Mouse (Mus musculus) cerebellum, adult 18-20 months (tissue): ENCODE results near the gene Tnip1.
A peak's percentile ranks its signal among the peaks of the same experiment; 100 is the strongest.
"Not testable (repeated sequence)": the region's sequence is repeated elsewhere in the genome, so short reads cannot be mapped to it uniquely, and the experiment has no call there.

ENCODE experiments used
- DNase-seq, 2 experiments: peaks; one replicate each; pipeline ENCODE4 v3.0.0; 2021

The Tnip1 gene

GRCm38 (mm10) chr11:54907259-54907658 is 55.5 kb downstream of the Tnip1 start:
- DNase-seq = no peak

- DNase-seq = no peak
Observed at GRCm38 (mm10) chr11:54906466-54906865, 56.3 kb downstream of the Tnip1 start.

DNA sequence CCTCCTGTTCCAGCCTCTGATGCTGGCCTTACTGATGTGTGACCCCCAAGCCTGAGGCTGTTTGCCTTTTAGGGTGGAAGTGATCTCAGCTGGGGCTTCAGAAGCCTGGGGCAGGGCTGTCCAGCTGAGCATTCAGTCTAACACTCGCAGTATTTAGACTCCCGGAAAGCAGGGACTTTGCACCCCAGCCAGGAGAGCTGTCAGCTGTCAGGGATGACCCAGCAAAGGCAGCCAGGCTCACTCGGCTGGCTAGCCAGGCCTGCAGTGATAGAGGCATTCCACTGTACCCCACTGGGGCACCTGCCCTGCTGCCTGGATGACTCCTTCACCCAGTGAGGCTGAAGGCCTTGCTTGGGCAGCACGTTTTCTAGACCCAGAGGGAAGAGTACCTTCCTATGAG is 56.8 kb downstream of the Tnip1 start:
- DNase-seq = no peak

- DNase-seq = no peak
Observed at GRCm38 (mm10) chr11:54905086-54905485, 57.6 kb downstream of the Tnip1 start.

DNA sequence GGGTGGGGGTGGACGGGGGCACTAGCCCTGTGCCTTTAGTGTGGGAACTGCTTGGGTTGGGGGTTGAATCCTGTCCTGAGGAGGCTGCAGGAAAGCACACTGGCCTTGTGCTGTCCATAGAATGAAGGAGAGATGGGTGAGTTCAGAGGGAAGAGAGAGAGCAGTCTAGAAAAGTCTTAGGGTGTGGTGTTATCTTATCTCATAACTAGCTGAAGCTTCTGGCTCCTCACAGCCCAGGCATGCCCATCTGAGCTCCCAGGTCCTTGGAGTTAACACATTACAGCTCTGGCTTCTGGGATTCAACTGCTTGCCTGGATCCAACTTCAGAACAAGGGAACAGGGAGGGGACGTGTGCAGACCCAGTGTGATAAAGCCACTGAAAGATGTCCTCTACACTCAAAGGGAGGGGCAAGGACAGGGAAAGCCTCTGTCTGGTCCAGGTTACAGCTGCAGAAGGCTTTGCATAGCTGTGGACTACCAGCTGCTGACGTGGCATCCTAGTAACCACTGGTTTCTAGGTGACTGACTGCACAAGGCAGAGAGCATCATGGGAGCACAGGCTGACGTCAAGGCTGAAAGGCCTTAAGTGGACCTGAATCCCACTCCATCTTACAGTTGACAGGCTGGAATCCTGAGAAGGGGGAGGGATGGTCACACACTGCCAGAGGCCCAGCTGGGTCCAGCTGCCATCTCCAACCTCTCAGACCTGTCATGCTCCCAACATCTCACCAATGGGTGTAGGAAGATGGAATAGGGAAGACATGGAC is 58.6 kb downstream of the Tnip1 start:
- no peak for DNase-seq

DNA sequence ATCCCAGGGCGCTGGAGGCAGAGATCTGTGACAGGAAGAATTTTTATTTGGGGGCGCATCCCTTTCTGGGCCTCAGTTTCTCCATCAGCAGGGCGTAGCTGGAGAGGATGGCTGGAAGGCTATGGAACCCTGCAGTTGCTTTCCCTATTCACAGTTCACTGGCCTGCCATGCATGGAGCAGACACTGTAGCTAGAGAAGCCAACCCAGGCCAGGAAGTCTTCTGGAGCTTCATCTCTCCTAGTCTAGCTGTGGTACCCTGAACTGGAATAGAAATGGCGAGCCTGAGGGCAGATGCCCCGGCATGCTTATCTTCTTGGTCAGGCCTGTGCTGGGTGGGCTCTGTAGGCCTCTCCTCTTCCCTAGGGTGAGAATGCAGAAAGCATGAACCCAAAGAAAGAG is 59.4 kb downstream of the Tnip1 start:
- no peak for DNase-seq

GRCm38 (mm10) chr11:54902333-54903323 is 60.1 kb downstream of the Tnip1 start, which contains the start of gene Gpx3:
Gene Gpx3 (plus strand): TSS chr11:54902453.
- peak; percentile 74 to 81 for DNase-seq

DNA sequence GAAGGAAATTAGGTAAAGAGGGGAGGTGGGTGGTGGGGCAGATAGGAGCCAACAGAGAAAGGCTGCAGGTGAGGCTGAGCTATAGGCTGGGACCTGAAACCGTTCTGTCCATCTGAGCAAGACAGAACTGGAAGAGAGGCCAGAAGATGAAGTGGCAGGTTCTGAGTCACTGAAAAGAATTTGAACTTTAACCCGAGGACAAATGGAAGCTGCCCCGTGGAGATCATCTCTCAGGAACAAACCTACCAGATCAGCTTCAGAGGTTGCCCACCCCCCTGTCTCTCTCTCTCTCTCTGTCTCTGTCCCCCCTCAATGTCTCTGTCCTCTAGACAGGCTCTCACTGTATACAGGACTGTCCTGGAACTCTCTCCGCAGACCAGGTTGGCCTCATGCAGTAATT is 63.1 kb downstream of the Tnip1 start:
- no peak for DNase-seq

DNA sequence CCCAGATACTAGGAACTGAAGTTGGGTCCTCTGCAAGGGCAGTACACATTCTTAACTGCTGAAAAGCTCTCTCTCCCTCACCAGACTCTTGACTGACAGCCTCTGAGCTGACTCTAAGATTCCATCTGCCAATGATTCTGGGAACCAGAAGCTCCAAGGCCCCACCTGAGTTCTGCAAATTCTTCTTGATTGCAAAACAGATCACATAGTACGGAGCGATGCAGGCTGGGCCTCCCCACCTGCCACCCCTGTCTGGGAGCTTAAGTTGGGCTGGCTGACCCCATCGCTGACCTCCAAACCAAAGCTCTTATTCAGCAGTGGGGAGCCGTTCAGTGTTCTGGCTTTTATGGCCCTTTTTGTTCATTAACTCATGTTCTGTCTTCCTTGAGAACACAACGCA is 65.2 kb downstream of the Tnip1 start:
- DNase-seq = no peak

- DNase-seq = not testable (repeated sequence)
Observed at GRCm38 (mm10) chr11:54896646-54897045, 66.1 kb downstream of the Tnip1 start.

GRCm38 (mm10) chr11:54894589-54894988 is 68.1 kb downstream of the Tnip1 start:
- DNase-seq = no peak

DNA sequence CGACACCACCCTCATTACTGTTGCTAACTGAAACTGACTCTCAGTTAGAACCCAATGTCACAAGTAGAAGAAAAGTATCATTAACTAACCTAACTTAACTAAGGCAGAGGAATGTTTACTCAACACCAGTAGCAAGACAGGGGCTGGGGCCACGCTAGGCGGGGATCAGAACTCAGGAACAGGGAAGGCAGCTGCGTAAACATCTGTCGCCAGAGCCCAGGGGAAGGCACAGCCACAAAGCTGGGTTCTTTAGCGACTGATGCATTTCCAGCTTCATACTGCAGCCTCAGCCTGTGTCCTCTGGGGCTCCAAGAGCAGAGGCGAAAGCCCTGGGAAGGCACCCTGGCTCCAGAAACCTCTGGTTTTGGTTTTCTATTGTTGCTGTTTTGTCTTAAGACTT is 70.6 kb downstream of the Tnip1 start:
- no peak for DNase-seq

DNA sequence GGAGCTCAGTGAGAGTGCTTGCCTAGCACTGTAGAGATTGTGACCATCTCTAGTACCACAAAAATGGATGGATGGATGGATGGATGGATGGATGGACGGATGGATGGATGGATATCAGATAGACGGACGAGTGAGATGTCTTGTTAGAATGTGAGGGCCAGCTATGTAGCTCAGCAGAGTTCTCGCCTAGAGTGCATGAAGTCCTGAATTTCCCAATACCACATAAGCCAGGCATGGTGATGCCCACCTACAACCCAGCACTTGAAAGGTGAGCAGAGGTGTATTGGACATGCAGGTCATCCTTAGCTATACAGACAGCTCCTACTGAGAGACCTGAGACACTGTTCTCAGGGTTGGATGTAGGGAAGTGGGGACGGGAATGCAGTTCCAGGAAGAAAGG is 71.4 kb downstream of the Tnip1 start:
- no peak for DNase-seq

GRCm38 (mm10) chr11:54887927-54888326 is 74.8 kb downstream of the Tnip1 start:
- DNase-seq = no peak

GRCm38 (mm10) chr11:54885406-54885805 is 77.3 kb downstream of the Tnip1 start:
- no peak for DNase-seq

DNA sequence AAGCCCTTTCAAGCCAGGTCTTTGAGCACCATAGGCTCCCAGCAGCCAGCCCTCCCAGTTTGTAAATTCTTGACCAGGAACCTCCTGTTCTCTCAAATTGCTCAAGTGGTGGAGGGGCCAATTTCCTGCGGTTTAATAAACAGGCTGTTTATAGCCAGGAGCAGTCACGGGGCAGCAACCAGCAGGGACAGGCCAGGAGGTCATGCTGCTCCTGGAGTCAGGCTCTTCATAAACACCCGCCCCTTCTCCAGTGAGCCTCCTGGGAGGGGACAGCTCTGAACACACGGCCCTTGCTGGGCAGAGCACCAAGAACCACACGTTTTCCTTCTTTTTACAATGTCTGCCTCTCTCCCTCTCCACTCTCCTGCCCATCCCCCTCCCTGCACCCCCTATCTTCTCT is 77.8 kb downstream of the Tnip1 start:
- no peak for DNase-seq

DNA sequence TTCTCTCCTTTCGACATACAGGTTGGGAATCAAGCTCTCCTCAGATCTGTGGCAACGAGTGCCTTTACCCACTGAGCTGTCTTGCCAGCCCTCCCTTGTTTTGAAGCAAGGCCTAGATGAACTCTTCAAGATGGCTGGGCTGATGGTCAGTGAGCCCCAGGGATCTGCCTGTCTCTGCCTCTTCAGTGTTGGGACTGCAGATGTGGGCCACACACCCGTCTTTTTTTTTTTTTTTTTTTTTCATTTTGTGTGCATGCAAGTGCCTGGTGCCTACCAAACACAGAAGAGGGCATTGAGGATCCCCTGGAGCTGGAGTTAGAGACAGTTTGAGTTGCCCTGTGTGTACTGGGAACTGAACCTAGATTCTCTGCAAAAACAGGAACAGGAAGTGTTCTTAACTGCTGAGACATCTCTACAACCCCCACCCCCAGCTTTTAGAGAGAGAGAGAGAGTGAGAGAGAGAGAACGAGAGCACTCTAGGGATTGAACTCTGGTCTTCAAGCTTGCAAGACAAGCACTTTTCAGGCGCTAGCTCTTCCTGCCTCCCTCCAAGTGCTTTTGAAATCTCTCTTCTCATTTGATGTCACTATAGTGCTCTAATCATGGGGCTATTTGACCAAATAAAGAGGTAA is 78.4 kb downstream of the Tnip1 start:
- DNase-seq = no peak

DNA sequence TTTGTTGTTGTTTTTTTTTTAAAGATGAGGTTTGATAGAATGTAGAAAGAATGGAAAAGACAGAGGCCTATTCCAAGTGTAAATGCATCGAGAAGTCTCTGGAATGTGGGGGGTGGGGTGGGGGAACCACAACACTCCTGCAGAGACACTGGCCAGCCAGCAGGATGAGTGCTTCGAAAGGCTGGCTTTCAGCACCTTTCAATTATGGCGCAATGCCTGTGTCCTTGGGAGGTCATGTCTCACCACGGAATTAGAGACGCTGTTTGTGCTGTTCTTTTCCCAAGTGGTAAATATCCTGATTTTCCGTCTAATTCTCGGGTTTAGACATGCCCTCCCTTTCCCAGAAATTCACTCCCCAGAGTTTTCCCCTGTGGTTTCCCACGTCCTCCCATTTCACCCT is 80.0 kb downstream of the Tnip1 start:
- no peak for DNase-seq

DNA sequence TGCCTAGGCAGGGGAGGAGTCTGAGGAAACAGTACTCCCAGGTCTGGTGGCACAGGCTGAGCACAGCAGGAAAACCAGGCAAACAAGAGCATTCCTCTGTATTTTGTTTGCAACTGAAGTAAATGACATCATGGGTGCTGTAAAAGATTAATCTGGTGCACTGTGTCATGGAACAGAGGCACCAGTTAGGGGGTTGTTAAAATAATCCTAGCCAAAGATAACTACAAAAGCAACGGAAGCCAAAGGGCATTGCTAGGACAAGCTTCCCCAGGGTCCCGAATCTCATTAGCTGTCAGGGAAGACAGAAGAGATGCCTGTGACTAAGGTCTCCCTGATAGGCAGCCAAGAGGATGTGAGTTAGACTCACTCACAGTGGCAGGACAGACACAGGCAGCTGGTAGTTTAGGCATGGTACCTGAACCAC is 81.7 kb downstream of the Tnip1 start:
- DNase-seq = no peak

GRCm38 (mm10) chr11:54879922-54880321 is 82.8 kb downstream of the Tnip1 start:
- DNase-seq = no peak

DNA sequence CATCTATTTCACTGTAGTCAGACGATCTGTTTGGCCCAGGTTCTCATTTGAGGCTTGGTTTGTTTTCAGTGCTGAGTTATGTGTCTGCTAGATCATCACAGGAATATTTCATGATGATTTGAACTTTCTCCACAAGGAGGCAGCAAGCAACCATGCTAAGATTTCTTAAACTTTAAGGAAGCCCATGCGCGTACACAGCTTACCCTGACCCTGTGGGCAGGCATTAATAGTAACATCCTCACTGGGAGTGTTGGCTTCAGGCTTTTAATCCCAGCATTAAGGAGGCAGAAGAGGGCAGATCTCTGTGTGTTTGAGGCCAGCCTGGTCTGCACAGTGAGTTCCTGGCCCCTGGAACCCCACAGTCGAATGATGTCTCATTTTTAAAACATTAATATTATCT is 83.3 kb downstream of the Tnip1 start:
- peak in 1 of 2 experiments; percentile 20 for DNase-seq

DNA sequence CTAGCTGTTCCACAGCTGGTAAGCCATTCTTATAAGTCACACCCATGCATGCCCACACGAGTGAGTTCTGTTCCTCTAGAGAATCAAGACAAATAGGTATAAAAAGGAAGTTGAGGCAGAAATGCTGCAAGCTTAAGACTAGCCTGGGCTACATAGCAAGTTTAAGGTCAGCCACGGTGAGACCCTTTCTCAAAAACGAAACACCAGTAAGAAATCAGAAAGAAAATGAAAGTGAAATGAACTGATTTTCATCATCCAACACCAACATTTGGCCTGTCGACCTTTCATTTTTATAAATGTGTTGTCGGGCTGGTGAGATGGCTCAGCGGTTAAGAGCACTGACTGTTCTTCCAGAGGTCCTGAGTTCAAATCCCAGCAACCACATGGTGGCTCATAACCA is 83.8 kb downstream of the Tnip1 start:
- DNase-seq = no peak

DNA sequence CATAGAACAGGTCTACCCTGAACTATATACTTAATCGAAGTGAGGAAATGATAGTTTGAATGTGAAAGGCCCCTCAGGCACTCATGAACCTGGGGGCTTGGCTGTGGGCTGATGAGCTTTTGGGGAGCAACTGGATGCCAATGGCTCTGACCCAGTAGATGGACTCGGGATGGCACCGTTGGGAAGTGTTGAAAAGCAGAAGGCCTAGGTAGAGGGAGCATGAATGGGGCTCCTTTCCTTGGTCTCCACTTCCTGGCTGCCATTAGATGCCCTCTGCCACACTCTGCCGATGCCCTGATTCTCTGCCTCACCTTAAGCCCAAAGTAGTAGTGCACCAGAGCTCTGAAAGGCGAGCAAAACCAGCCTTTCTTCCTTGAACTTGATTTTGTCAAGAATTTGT is 86.7 kb downstream of the Tnip1 start:
- no peak for DNase-seq
